Mouse (Mus musculus) brown adipose tissue, adult 24 weeks (tissue): ENCODE data around the gene Flywch1. TPM values are rescaled to one million over a fixed set of nuclear protein-coding genes. Genes with fewer than 3 reads are reported as not detected.

Source experiments
- H3K27ac ChIP-seq: fragments of 200-500 bp; replicated peaks from 2 replicates; pipeline ENCODE4 v1.5.1; 2012; ENCODE audit warnings: low read depth, mild to moderate bottlenecking, low read length
- H3K4me1 ChIP-seq: fragments of 200-500 bp; 2 replicates; pipeline ENCODE4 v1.6.1; 2012; ENCODE audit warnings: low read length, mixed read lengths; ENCODE audit not compliant: control insufficient read depth, insufficient read depth, insufficient read length
- H3K4me3 ChIP-seq: fragments of 200-500 bp; 2 replicates; pipeline ENCODE4 v1.5.1; 2012; ENCODE audit warnings: low read depth, mild to moderate bottlenecking, low read length, moderate library complexity; ENCODE audit not compliant: insufficient read depth
- polyA plus RNA-seq: library from polyadenylated mRNA; stranded (reverse); fragments of >200 nt; gene quantifications from 2 replicates; pipeline ENCODE4 v1.2.4, GENCODE M21; 2012; ENCODE audit not compliant: missing spikeins, insufficient read depth, insufficient read length

Flywch1 gene
- 25.8 and 26.8 TPM in 2 replicates for polyA plus RNA-seq

GRCm38 (mm10) chr17:23771284-23772218 lies at the start of gene Flywch1:
Gene Flywch1 (minus strand): TSS chr17:23771602.
- H3K4me1 ChIP-seq: no peaks in the 10 kb centered on the region
- H3K4me3 ChIP-seq: peak within 1 kb of the TSS; percentile 89
- H3K27ac ChIP-seq: peak within 1 kb of the TSS; percentile 44

GRCm38 (mm10) chr17:23820731-23821130 lies 49.3 kb upstream of the Flywch1 start:
- Histone ChIP-seq H3K27ac (no peak overlapping the region), H3K4me1 (no peaks in the 10 kb centered on the region), H3K4me3 (no peak overlapping the region)

GRCm38 (mm10) chr17:23819235-23819634 lies 47.8 kb upstream of the Flywch1 start:
- Histone ChIP-seq H3K4me3 (no peak overlapping the region), H3K27ac (no peak overlapping the region), H3K4me1 (no peaks in the 10 kb centered on the region)

GRCm38 (mm10) chr17:23818579-23818978 lies 47.2 kb upstream of the Flywch1 start:
- Histone ChIP-seq H3K27ac (no peak overlapping the region), H3K4me3 (no peak overlapping the region), H3K4me1 (no peaks in the 10 kb centered on the region)

GRCm38 (mm10) chr17:23815641-23816040 lies 44.2 kb upstream of the Flywch1 start:
- H3K4me1 ChIP-seq: no peaks in the 10 kb centered on the region
- H3K4me3 ChIP-seq: no peak overlapping the region
- no peak overlapping the region for H3K27ac ChIP-seq

- Histone ChIP-seq H3K4me1 (no peaks in the 10 kb centered on the region; the same call in 1 of the 2 replicates), H3K27ac (no peak overlapping the region), H3K4me3 (no peak overlapping the region)
Measured at GRCm38 (mm10) chr17:23807918-23808317, 36.5 kb upstream of the Flywch1 start.

- H3K4me1 ChIP-seq: no peaks in the 10 kb centered on the region; the same call in 1 of the 2 replicates
- H3K27ac ChIP-seq: no peak overlapping the region
- H3K4me3 ChIP-seq: peak overlapping the region; percentile 34
Measured at GRCm38 (mm10) chr17:23806867-23807266, 35.5 kb upstream of the Flywch1 start.

- Histone ChIP-seq H3K4me1 (no peaks in the 10 kb centered on the region; the same call in 1 of the 2 replicates), H3K27ac (peak overlapping the region; percentile 84), H3K4me3 (peak overlapping the region; percentile 100)
Measured at GRCm38 (mm10) chr17:23804426-23805085, 33.2 kb upstream of the Flywch1 start.

GRCm38 (mm10) chr17:23803366-23804041 lies 32.1 kb upstream of the Flywch1 start:
- H3K27ac ChIP-seq: peak overlapping the region; percentile 84
- H3K4me1 ChIP-seq: no peaks in the 10 kb centered on the region; the same call in 1 of the 2 replicates
- H3K4me3 ChIP-seq: peak overlapping the region; percentile 100

GRCm38 (mm10) chr17:23802746-23803365 lies 31.5 kb upstream of the Flywch1 start:
- Histone ChIP-seq H3K27ac (peak overlapping the region; percentile 95), H3K4me1 (no peaks in the 10 kb centered on the region; the same call in 1 of the 2 replicates), H3K4me3 (peak overlapping the region; percentile 100)

- H3K27ac ChIP-seq: no peak overlapping the region
- H3K4me3 ChIP-seq: no peak overlapping the region
- H3K4me1 ChIP-seq: no peaks in the 10 kb centered on the region; the same call in 1 of the 2 replicates
Measured at GRCm38 (mm10) chr17:23801627-23802026, 30.2 kb upstream of the Flywch1 start.

GRCm38 (mm10) chr17:23797316-23797715 lies 25.9 kb upstream of the Flywch1 start:
- 0 out of 2 replicates have a peak, but pooled peaks cover 2% of the 10 kb centered on the region for H3K4me1 ChIP-seq
- no peak overlapping the region for H3K27ac ChIP-seq
- H3K4me3 ChIP-seq: no peak overlapping the region

GRCm38 (mm10) chr17:23795323-23795722 lies 23.9 kb upstream of the Flywch1 start:
- Histone ChIP-seq H3K27ac (no peak overlapping the region), H3K4me3 (no peak overlapping the region), H3K4me1 (peaks cover 7% of the 10 kb centered on the region; the same call in 1 of the 2 replicates)

- H3K4me3 ChIP-seq: peak overlapping the region; percentile 55
- H3K4me1 ChIP-seq: peaks cover 11% of the 10 kb centered on the region; the same call in 1 of the 2 replicates
- no peak overlapping the region for H3K27ac ChIP-seq
Measured at GRCm38 (mm10) chr17:23791079-23791357, 19.6 kb upstream of the Flywch1 start.
